Mouse (Mus musculus) liver, embryonic 16.5 days (tissue): ENCODE measurements at regions not wholly inside any gene's neighbourhood (a gene's known extent, or its start where the extent isn't known, plus 50 kb on each side); places are given as distances from the start of the nearest gene placed in this dataset.

Experiments
- ATAC-seq: fragments of 200-750 bp; cut with Nextera tagmentation; 2 replicates; pipeline ENCODE4 v1.8.0; 2017; ENCODE audit warnings: low read depth, mild to moderate bottlenecking, moderate number of reproducible peaks, moderate library complexity
- H3K27ac ChIP-seq: fragments of 300-500 bp; sonication (generic); 2 replicates; pipeline ENCODE4 v1.5.1; 2014; ENCODE audit warnings: mild to moderate bottlenecking, low read length
- H3K27me3 ChIP-seq: fragments of 300-500 bp; sonication (generic); 2 replicates; pipeline ENCODE4 v1.6.1; 2014; ENCODE audit warnings: low read depth, low read length, mixed read lengths; ENCODE audit not compliant: control insufficient read depth, insufficient read depth
- H3K36me3 ChIP-seq: fragments of 300-500 bp; sonication (generic); 2 replicates; pipeline ENCODE4 v1.6.1; 2014; ENCODE audit warnings: mild to moderate bottlenecking; ENCODE audit not compliant: control insufficient read depth, insufficient read depth
- H3K4me1 ChIP-seq: fragments of 300-500 bp; sonication (generic); 2 replicates; pipeline ENCODE4 v1.6.1; 2014; ENCODE audit warnings: low read depth, low read length, mixed read lengths; ENCODE audit not compliant: control insufficient read depth
- H3K4me2 ChIP-seq: fragments of 300-500 bp; sonication (generic); 2 replicates; pipeline ENCODE4 v1.6.1; 2014; ENCODE audit warnings: low read depth, low read length, mixed read lengths
- H3K4me3 ChIP-seq: fragments of 300-500 bp; sonication (generic); 2 replicates; pipeline ENCODE4 v1.5.1; 2014; ENCODE audit warnings: low read depth, mild to moderate bottlenecking, low read length
- H3K9ac ChIP-seq: fragments of 300-500 bp; sonication (generic); 2 replicates; pipeline ENCODE4 v1.6.1; 2014; ENCODE audit warnings: low read depth, low read length
- H3K9me3 ChIP-seq: fragments of 300-500 bp; sonication (generic); replicated peaks from 2 replicates; pipeline ENCODE4 v1.6.1; 2016; ENCODE audit warnings: low read length; ENCODE audit not compliant: control insufficient read depth
- WGBS: fragments of 180-500 bp; shearing (Covaris S2); extraction: QIAGEN DNeasy Blood & Tissue Kit; methylation state at CpG from one replicate; pipeline ENCODE4 v1.1.7; 2014; ENCODE audit not compliant: insufficient replicate concordance; 5-methylcytosine and 5-hydroxymethylcytosine counted together

DNA sequence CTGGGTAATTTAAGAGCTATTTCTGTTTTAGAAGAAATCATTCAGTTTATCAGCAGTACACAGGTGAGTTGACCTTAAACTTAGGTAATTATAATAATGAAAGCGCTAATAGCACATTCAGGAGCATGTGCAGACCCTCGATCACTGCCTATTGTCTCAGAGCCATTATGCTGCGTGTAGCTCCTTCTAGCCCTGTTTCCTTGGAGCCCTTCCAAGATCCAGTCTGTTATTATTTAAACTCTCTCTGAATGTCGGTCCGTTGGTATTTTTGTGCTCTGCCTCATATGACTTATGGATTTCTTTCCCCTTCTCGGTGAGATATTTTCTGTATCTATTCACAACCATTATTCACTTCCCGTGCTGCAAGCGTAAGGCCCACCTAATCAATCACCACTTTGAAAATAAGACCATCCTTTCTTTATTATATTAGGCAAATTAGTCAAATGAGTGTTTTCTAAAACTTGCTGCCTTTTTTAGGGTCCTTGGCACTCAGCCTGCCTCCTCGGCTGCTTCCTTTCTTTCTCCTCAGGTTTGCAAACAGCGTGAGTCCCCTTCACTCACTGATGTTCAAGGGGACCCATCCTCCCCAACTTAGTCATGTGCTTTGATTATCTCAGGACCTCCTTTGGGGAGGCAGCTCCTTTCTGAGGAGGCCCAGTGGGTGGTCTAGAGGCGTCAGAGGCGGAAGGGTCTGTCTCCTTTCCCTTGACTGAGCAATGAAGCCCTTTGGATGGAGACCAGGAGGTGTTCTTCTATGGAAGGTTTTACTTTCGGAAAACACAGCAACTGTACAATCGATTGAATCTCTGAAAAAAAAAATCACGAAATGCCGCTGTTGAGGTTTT, 152.9 kb downstream of the Cdca7 start:
- no peak overlapping the region for H3K27ac ChIP-seq
- H3K36me3 ChIP-seq = no peaks in the 10 kb centered on the region
- H3K9me3 ChIP-seq = no peaks in the 10 kb centered on the region
- H3K4me2 ChIP-seq = no peak overlapping the region
- no peak overlapping the region for H3K9ac ChIP-seq
- ATAC-seq = no peak
- H3K4me3 ChIP-seq = no peak overlapping the region
- no peaks in the 10 kb centered on the region for H3K27me3 ChIP-seq
- no peaks in the 10 kb centered on the region for H3K4me1 ChIP-seq
- 63% methylated on average over 16 of the region's 16 CpGs for WGBS

DNA sequence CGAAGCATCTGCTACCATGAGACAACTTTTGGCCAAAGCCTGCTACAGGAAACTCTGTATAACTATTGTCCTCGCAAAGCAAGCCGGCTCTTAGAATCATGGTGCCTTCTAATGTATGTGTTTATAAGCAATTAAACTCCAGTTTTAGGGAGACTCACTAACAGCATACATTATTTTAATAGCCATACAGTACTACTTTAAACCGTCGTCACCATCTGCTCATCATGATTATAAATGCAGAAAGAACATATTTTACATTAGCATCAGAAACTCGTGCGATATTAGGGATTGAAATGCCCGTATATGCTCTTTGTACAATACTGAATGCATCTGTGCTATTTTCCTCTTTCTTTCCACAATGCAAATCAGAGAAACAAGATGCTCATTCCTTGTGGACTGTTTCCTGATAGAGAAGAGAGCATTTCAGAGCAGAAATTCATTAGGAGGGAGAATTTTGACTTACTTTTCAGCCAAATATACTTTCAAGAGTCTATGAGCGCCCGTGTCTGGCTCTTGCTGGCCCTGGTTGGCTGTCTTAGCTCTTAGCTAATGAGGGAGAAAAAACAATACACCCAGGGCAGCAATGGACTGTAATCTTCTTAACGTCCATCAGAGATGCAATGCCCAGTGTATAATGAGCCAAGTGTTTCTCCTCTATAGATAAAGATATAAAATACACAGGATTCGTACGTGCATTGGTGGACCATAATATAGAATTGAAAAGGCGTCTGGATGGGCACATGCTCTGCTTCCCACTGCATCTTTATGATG, 153.9 kb downstream of the Cdca7 start:
- WGBS = 68% methylated on average over 14 of the region's 14 CpGs
- no peak overlapping the region for H3K4me2 ChIP-seq
- no peak overlapping the region for H3K9ac ChIP-seq

DNA sequence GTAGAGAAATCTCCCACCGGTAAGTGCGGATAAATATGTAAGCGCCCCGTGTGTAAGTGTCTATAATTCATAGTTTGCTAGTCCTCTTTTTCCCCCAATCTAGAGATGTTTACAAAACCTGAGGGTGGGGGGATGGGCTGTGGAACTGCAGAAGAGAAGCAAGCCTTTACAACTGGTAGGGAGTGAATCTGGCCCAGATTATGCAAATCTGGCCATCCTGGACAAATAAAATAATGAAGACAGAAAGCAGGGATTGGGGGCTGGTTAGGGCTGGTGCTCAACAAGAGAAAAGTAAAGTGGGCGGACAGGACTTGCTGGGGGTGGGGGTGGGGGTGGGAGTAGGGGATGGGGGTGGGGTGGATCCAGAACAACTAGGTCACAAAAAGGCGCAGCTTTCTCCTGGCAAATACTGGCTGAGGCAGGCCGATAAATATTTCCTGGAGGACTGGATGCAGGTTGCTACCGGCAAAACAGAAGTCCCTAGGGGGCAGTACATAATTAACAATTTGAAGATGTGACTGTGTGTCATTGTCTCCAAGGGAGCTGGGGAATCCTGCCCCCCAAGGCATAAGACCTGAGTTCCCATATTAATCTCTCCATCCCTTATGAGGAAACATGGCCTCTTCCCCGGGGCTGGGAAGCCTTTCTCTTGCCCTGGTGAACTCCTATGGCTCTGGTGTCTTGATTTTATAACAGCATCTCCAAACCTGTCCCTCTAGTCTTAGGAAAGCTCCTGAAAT, 162.1 kb downstream of the Cdca7 start:
- Histone ChIP-seq H3K9me3 (no peaks in the 10 kb centered on the region), H3K4me1 (no peaks in the 10 kb centered on the region), H3K27me3 (no peaks in the 10 kb centered on the region), H3K36me3 (no peaks in the 10 kb centered on the region), H3K27ac (no peak overlapping the region), H3K4me3 (no peak overlapping the region), H3K9ac (no peak overlapping the region), H3K4me2 (no peak overlapping the region)
- no peak for ATAC-seq
- 52% methylated on average over 9 of the region's 9 CpGs for WGBS

More for the DNA sequence above, 153.9 kb downstream of the Cdca7 start:
- H3K36me3 ChIP-seq = no peaks in the 10 kb centered on the region
- H3K27ac ChIP-seq = no peak overlapping the region
- no peaks in the 10 kb centered on the region for H3K27me3 ChIP-seq
- H3K9me3 ChIP-seq = no peaks in the 10 kb centered on the region
- H3K4me1 ChIP-seq = no peaks in the 10 kb centered on the region
- H3K4me3 ChIP-seq = no peak overlapping the region
- ATAC-seq = no peak

DNA sequence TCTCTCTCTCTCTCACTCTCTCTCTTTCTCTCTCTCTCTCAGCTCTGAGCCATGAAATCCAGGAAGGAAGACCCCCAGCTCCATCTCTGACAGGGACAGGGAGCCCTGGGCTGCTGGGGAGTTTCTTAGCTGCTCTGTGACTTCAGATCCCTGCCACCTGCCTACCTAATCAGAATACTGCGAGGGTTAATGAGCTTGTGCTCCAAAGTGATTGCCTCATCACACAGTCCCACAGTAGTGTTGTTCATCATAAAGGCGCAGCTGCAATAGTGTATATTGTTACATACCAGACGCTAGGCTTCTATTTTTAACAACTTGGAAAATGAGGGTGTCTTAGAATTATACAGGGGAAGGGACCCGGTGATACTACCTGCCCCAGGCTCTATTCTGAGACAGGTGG, 163.1 kb downstream of the Cdca7 start:
- H3K4me2 ChIP-seq = no peak overlapping the region
- no peaks in the 10 kb centered on the region for H3K27me3 ChIP-seq
- no peaks in the 10 kb centered on the region for H3K36me3 ChIP-seq
- ATAC-seq = no peak
- WGBS = 45% methylated on average over 4 of the region's 4 CpGs
- H3K27ac ChIP-seq = no peak overlapping the region
- no peak overlapping the region for H3K9ac ChIP-seq
- no peak overlapping the region for H3K4me3 ChIP-seq
- no peaks in the 10 kb centered on the region for H3K4me1 ChIP-seq
- no peaks in the 10 kb centered on the region for H3K9me3 ChIP-seq

DNA sequence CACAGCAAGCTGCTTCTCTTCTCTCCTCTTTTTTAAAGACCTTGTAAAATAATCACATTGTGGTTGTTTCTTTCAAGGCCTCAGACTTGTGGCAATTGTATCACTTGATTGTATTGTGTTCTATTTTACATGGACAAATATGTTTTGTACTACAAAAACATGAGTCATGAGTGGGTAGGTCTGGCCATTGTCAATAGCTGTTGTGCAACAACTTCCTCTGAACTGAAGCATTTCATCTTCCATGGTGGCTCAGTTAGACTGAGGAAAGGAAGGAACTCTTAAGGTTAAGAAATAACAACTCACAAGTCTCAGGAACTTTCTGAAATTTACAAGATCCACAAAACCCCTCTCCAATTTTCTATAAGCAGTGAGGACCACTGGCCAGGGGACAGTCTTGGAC, 165.3 kb downstream of the Cdca7 start:
- no peaks in the 10 kb centered on the region for H3K9me3 ChIP-seq
- no peak overlapping the region for H3K9ac ChIP-seq
- no peak for ATAC-seq
- H3K4me2 ChIP-seq = no peak overlapping the region
- H3K27me3 ChIP-seq = no peaks in the 10 kb centered on the region
- no peak overlapping the region for H3K27ac ChIP-seq
- H3K4me1 ChIP-seq = no peaks in the 10 kb centered on the region
- no peaks in the 10 kb centered on the region for H3K36me3 ChIP-seq
- H3K4me3 ChIP-seq = no peak overlapping the region

DNA sequence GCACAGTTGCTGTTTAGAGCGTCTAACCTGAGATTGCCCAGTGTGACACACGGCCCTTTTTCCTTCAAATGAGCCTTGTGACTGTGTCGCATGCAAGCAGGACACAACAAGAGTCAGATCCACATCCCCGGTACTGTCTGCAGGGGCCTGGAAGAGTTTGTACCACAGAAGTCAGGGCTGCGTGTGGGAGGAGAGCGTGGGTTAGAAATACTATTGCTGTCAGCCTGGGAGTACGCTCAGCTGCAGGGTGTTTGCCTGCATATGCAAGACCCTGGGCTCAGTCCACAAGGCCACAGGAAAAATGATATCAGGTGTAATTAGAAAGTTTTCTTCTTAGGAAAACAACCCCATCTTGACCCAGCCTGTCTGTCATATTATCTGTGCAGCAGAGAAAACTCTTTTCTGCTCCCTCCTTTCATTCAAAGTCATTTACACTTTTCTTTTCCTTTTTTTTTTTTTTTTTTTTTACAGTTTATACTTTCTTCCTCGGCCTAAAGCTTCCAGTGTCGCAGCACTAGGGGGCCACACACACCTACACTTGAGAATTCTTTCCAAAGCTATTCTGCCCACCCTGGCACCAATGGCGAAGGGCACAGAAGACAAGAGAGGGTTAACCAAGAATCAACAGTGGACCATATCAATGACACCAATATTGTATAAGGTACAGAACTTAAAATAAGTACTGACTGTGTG, 168.3 kb downstream of the Cdca7 start:
- Histone ChIP-seq H3K27me3 (no peaks in the 10 kb centered on the region), H3K36me3 (no peaks in the 10 kb centered on the region), H3K9me3 (no peaks in the 10 kb centered on the region), H3K4me1 (no peaks in the 10 kb centered on the region), H3K27ac (no peak overlapping the region), H3K4me3 (no peak overlapping the region), H3K9ac (no peak overlapping the region), H3K4me2 (no peak overlapping the region)
- no peak for ATAC-seq
- 66% methylated on average over 10 of the region's 10 CpGs for WGBS

DNA sequence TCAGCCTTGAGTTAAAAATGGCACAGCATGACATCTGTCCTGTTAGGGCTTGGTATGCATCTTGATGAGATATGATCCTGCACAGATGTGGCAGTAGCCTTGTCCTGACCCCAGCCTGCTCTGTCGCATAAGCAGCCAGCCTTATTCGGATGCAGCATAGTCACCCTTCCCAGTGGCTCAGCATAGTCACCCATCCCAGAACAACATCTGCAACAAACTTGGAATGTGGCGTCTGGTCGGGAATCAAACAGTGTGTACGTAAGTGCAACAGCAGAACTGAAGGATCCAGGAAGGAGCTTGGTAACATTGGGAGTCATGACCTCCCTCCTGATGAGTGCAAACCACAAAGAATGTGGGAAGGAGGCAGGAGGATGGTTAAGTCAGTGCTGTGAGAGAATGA, 171.7 kb downstream of the Cdca7 start:
- H3K9me3 ChIP-seq = no peaks in the 10 kb centered on the region
- H3K4me1 ChIP-seq = no peaks in the 10 kb centered on the region
- no peak overlapping the region for H3K4me2 ChIP-seq
- 60% methylated on average over 5 of the region's 5 CpGs for WGBS
- ATAC-seq = no peak
- H3K4me3 ChIP-seq = no peak overlapping the region
- H3K9ac ChIP-seq = no peak overlapping the region
- no peak overlapping the region for H3K27ac ChIP-seq
- H3K27me3 ChIP-seq = no peaks in the 10 kb centered on the region
- H3K36me3 ChIP-seq = no peaks in the 10 kb centered on the region

DNA sequence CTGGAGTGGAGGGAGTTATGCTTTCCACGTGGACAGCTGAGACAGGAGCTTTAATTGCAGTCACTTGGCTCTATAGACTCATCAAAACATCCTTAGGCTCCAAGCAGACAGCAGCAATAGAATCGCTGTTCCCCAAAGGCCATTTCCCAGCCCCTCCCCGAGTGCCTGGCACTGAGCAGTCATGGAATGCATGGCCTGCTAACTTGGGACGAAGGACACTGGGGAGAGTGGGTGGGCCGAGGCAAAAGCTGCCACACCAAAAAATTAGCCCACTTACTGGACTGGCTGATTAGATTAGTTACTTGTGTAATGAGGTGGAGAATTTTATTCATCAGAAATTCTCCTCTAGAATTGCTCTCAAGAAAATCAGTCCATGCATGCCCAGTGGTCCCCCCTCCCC, 172.3 kb downstream of the Cdca7 start:
- no peaks in the 10 kb centered on the region for H3K36me3 ChIP-seq
- H3K27ac ChIP-seq = no peak overlapping the region
- no peak overlapping the region for H3K4me2 ChIP-seq
- H3K27me3 ChIP-seq = no peaks in the 10 kb centered on the region
- H3K9ac ChIP-seq = no peak overlapping the region
- WGBS = 49% methylated on average over 5 of the region's 5 CpGs
- no peaks in the 10 kb centered on the region for H3K4me1 ChIP-seq
- ATAC-seq = no peak
- H3K4me3 ChIP-seq = no peak overlapping the region
- H3K9me3 ChIP-seq = no peaks in the 10 kb centered on the region
